Mouse (Mus musculus): ENCODE data around the gene Alox12.

Gene Alox12

DNA sequence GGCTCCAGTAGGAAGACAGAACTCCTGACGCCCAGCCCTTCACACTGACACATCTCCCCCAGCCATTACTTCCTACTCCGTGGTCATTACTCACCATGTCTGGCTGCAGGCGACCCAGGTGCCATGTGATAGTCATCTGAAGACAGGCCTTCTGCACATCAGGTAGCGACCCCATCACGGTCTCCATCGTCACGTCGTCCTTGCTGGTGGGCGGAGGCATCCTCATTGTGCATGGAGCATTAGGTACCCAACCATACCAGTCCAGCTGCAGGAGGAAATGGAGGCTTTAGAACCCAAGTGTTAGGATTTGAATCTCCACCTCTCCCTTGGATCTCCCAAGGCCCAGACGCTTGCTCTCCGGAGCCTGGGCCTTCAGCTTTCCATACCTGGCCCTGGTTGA lies 12.6 kb downstream of the Alox12 start:
- no peak for DNase-seq (ENCODE audit: extremely low read depth, insufficient read length, low spot score)

GRCm38 (mm10) chr11:70239541-70240279 lies 15.4 kb downstream of the Alox12 start, which contains the start of the genes Gm21988 and Rnasek:
Gene Gm21988, minus strand, starts transcription at chr11:70239830.
Gene Rnasek, minus strand, starts transcription at chr11:70239842.
- peak; percentile 85 for DNase-seq (ENCODE audit: extremely low read depth, insufficient read length, low spot score)

DNA sequence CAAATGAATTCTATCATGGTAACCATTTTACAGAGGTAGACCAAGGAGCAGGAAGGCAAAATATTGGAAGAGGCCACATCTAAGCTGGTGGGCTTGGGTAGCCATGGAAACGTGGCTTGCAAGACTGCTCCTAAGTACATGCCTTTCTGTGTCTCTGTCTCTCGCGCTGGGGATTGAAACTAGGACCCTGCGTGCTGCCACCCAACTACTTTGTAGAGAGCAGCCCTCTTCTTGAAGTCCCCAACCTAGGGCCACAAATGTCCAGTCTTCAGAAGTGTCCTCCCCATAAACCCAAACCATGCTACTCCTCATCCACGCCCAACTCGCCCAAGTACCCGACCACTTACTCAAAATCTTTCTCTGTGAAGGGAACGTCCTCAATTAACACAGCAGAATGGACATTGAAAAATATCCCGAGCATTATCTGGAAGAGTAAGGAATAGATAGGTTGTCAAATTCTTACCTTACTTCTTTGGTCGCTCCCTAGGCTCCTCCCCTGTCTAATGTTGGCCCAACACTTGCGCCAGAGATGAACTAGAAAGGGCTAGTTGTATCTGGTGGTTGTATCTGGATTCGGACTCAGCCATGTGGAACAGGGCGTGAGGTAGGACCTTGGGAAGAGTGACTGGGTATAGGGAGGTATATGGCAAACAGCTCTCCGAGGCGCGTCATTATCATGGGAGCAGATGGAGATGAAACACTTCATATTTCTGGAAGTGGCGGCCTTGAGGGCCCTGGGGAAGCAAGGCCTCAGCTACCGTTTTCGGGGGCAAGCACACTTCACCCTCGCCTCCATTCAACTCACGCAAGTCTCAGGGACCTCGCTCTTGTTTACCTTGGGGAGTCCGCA lies 16.3 kb downstream of the Alox12 start:
- no peak for DNase-seq (ENCODE audit: extremely low read depth, insufficient read length, low spot score)

DNA sequence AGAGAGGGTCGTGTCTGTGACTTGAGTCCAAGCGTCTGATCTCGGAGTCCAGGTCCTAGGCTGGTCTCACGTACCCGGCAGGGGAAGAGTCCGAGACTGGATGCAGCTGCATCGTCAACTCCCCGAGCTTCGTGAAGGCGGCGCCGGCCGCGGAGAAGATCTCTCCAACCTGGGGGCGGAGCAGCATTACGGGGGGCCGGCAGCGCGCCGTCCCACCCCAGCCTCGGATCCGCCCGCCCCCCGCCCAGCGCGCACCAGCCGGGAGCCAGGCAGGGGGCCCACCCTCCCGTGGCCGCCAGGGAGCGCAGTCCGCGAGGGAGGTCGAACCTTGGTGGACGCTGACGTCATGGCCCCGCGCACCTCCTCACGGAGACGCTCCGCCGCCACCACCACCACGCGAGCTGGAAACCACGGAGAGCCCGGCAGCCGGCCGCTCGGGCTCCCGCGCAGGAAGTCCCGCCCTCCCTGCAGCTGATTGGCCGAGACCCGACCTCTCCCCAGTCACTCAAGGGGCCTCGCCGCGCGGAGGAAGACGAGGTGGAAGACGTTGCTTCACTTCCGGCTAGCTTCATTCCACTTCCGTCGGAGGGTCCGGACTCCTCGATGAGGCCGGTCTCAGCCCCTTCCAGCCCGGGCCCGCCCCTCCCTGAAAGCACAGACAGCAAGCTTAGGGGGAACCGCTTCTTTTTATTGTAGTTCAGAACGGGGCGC lies 17.5 kb downstream of the Alox12 start, which contains the start of gene 0610010K14Rik:
Gene 0610010K14Rik (minus strand): TSS at position 458 of the 711 bp plus-strand sequence.
- DNase-seq (ENCODE audit: extremely low read depth, insufficient read length, low spot score), result peak; percentile 99

DNA sequence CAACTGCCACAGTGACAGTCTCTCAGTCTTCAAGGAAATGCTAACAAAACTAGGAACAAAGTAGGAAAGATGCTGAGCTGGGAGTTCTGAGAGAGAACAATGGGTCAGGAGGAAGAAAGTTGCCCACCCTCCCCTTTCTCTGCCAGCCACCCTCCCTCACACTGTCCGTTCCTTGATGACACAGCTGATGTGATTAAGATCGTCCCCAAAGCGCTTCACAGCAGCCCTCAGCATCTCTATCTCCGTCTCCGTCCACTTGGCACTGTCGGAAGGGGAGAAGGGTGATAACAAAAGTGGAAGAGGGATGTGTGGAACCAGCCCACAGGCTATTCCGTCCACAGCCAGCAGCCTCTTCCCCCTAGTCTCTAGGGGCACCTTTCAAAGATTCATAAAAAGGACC lies 18.4 kb downstream of the Alox12 start:
- DNase-seq (ENCODE audit: extremely low read depth, insufficient read length, low spot score), result no peak

DNA sequence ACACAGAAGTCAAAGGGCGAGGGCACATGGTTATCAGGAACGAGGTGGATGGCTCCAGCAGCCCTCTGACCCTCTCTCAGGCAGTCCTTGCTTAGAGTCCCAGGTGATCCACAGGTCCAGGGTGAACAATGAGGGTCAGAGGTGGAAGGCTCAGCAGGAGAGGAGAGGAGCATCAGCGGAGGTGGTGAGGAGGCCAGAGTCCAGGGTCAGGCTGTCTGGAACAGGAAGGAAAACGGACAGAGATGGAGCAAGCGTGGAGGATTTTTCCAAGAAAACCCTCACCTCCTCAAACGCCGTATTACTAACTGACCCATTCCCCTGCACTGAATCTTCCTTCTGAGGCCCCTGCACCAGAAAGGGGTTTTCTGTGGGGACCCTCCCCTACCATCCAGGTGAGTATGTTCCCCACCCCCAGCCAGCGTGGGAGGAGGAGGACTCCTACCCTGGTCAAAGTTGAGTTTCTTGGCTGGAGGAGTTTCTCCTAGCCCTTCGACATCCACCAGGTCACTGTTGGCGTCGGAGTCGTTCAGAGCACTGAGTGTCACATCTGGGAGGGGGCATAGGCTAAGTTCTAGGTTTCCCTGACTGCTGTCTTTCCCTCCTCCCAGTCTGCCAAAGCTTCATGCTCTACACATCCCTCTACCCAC lies 19.8 kb downstream of the Alox12 start:
- no peak for DNase-seq (ENCODE audit: extremely low read depth, insufficient read length, low spot score)

DNA sequence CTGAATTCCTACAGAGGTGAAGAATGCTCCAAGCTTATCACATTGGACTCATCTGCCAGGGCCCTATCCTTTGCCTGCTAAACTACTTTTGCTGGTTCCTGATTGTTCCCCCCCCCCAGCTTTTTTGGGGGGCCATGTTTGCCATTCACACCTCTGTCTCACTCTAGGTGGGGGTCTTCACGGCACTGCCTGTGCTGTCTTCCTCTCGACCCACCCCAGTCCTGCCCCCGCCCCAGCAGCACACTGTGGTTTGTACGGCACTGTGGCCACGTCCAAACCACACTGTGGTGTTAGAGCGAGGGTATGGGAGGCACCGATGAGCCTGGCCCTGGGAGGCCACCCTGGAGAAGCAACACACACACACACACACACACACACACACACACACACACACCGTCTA lies 20.7 kb downstream of the Alox12 start:
- no peak for DNase-seq (ENCODE audit: extremely low read depth, insufficient read length, low spot score)

DNA sequence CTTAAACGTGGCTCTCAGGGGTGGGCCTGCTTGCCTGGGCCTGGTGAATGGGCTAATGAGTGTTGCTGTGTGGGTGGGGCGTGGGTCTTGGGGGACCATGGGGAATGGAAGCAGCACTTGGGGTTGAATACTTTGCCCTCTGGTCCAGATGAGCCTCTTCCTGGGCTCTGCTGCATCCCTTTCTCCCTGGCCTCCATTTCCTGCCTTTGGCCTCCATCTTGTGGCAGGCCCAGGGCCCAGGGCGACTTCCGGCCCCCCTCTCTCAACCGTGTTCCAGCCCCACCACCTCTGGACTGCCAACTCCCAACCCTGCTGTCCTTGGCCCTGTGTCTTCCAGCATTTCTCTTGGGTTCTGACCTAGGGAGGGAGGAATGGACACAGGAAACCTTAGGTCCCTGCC lies 21.1 kb downstream of the Alox12 start:
- peak; percentile 53 for DNase-seq (ENCODE audit: extremely low read depth, insufficient read length, low spot score)

DNA sequence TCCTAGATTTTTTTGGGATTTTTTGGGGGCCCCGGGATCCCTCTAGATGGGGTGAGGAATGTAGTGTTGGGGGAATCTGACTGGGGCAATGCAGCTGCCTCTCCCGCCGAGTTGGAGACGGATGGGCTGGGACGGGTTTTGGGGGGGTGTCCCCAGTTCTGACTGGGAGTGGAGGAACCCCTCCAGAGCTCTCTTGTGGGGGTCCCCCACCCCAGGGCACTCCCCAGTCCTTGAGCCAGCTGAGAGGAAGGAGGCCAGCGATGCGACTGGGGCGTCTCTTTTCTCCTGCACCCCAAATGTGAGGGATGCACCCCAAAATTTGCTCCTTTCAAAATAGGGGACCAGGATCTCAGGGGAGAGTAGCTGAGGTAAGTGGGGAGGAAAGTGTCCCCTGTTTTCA lies 22.1 kb downstream of the Alox12 start:
- no peak for DNase-seq (ENCODE audit: extremely low read depth, insufficient read length, low spot score)

DNA sequence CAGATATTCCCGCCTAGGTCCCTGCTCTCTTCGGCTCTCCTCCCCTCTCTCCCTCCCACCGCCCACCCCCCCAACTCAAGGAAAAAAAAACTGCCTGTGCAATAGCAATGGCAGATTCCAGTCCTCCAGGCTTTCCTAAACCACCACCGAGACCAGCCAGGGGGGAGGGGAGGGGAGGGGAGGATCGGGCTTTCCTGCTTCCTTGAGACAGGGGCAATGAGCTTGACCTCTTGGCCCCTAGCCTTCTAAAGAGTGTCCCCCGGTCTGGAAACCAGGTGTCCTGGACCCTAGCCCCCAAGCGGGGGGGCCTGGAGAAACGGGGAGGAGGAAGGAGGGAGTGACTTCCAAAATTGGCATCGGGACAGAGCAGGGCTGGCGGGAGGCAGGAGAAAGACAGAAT lies 22.6 kb downstream of the Alox12 start:
- DNase-seq (ENCODE audit: extremely low read depth, insufficient read length, low spot score), result peak; percentile 79

- DNase-seq (ENCODE audit: extremely low read depth, insufficient read length, low spot score), result peak; percentile 75
Measured at GRCm38 (mm10) chr11:70230239-70230727, 24.9 kb downstream of the Alox12 start.

DNA sequence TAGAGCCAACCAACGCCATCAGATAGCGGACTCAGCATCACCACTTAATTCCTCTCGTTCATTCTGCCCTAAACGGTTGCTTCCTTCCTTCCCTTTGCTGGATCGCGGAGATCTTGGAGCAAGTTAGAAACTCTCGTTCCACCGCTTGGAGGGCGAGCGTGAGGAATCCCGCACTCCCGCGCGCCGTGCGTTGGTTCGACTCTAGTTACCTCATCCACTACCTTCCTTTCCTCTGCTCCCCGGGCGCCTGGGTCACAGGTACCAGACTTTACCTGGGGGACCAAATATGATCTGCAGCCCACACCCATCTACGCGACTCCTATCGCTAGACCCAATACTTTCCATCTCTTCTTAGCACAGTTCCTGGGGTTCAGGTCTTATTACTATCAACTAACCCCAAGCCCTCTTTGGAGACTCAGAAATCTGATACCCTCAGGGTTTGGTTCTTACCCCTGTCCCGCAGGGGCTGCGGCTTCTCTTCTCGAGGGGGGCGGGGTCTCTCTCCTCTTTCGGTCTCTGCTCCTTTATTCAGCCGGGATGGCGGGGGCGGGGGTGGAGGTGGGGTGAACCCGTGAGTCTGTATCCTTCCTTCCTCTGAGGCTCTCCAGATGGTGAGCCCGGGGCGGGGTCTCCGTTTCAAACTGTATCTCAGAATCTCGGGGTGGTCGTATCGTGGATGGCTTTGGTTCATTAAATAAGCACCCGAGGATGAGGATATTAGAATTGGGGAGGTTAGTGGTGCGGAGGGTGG lies 25.7 kb downstream of the Alox12 start, which contains the start of gene Bcl6b:
Gene Bcl6b (minus strand): TSS at position 539 of the 751 bp plus-strand sequence.
- no peak for DNase-seq (ENCODE audit: extremely low read depth, insufficient read length, low spot score)

- no peak for DNase-seq (ENCODE audit: extremely low read depth, insufficient read length, low spot score)
Measured at GRCm38 (mm10) chr11:70228828-70229227, 26.3 kb downstream of the Alox12 start.

GRCm38 (mm10) chr11:70227661-70228245 lies 27.4 kb downstream of the Alox12 start:
- DNase-seq (ENCODE audit: extremely low read depth, insufficient read length, low spot score), result no peak

- DNase-seq (ENCODE audit: extremely low read depth, insufficient read length, low spot score), result no peak
Measured at GRCm38 (mm10) chr11:70227126-70227525, 28.0 kb downstream of the Alox12 start.

GRCm38 (mm10) chr11:70226602-70226890 lies 28.6 kb downstream of the Alox12 start:
- DNase-seq (ENCODE audit: extremely low read depth, insufficient read length, low spot score), result no peak

- no peak for DNase-seq (ENCODE audit: extremely low read depth, insufficient read length, low spot score)
Measured at GRCm38 (mm10) chr11:70225798-70226601, 29.2 kb downstream of the Alox12 start.

- no peak for DNase-seq (ENCODE audit: extremely low read depth, insufficient read length, low spot score)
Measured at GRCm38 (mm10) chr11:70223724-70224123, 31.4 kb downstream of the Alox12 start.
